Mouse (Mus musculus) ES-CJ7 (cell line): ENCODE measurements around the gene Slc16a6.

Experiments used
- DNase-seq: peaks from one replicate; pipeline ENCODE4 v3.0.0; 2011; ENCODE audit warnings: low read depth, low spot score

Gene Slc16a6

DNA sequence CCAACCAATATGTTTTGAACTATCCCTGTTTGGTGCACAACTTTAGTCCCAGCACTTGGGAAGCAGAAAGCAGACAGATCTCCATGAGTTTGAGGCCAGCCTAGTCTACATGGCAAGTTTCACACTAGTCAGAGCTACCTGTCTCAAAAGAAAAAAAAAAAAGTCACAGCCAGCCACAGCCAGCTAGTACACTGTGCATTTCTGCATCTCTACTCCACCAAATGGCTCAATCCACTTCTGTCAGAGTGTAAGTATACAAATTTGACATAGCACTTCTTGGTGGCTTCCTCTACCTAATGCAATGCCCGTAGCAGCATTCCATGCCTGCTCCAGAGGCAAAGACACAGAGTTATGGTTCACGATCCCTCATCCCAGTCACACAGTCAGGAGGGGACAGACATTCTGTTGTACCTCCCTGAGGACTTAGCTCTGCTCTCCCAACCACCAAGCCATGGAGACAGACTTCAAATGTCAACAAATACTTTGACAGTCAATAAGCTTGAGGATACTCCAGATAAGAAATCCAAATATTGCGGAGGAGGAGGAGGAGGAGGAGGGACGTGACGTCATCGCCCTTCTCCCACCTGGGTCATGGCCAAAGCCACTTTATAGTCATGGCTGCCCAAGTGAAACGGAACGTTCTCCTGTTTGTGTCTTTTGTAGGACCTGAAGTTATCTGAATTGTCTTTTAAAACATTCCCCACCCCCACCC, 56.5 kb downstream of the Slc16a6 start:
- DNase-seq: no peak

GRCm38 (mm10) chr11:109414802-109415201, 58.6 kb downstream of the Slc16a6 start:
- DNase-seq: no peak

- DNase-seq: no peak
Measured at GRCm38 (mm10) chr11:109413617-109414016, 59.8 kb downstream of the Slc16a6 start, which contains the start of gene 9930022D16Rik. TSS of gene 9930022D16Rik (plus strand) at chr11:109413917.

DNA sequence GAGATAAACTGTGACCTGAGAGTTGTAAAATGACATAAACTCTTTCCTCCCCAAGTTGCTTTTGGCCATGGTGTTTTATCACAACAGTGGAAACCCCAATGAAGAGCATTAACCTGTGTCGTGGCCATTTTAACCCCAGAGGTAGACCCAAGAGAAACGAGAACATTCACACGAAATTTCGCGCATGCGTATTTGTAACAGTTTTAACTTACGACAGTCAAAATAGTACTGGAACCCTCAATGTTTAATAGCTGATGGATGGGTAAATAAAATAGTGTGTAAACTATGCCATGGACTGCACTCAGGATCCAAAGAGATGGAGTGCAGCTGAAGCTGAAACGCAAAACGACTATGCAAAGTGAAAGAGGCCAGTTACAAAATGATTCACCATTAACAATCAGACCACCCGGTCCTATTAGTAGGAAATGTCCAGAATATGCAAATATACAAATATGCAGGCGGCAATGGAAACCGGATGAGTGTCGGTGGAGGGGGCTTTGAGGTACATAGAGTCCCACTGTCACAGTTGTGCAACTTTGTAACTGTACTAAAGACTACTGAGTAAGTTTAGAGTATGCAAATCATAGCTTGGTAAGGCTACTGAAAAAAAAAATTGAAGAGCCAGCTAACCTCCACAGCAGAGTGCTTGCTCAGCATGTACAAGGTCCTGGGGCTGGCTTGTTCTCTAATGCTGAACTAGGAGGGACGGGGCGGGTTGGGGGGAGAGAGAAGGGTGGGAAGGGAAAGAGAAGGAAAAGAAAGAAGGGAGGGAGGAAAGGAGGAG, 63.0 kb downstream of the Slc16a6 start:
- DNase-seq: no peak

DNA sequence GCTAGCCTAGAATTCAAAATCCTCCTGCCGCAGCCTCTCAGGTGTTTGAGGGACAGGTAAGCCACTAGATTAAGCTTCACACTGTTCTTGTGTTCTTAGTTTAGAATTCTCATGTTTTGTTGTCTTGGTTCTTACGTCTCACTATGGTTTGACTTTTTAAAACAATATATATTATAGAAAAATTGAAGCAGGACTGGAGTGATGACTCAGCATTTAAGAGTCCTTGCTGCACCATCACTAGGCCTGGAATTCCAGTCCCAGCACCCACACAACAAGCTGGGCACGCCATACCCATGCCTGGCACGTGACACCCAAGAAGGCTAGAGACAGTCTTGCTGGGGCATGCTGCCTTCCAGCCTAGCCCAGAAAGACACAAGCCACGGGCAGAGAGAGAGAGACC, 67.0 kb downstream of the Slc16a6 start:
- DNase-seq: no peak
